Mouse (Mus musculus) T-helper 1 cell (primary cell): ENCODE data around the gene Abhd5.

ENCODE experiments used
- in situ Hi-C: fragments of 300-600 bp; cut with MboI, MseI; formaldehyde crosslinking; loops from one replicate; pipeline ENCODE4 v1.15.1; 2025; ENCODE audit warnings: high pct_unique_total_duplicates

Abhd5 gene

DNA sequence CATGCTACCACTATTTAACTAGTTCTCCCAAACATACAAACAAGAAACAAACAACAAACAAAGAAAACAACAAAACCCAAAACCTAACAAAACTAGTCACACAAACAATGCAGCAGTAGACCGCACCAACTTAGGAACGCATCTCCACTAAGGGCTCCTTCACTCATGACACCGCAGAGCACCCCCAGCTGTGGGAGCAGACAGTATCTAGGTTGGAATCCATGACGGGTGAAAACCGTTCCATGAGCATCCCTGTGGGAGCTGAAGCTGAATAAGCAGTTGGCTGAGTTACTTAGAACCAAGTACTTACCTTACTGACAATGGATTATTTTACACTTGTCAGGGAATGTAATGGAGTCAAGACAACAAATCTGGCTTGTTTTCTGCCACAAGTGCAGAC lies 5.3 kb upstream of the Abhd5 start:
- in situ Hi-C loops: no loop called here

DNA sequence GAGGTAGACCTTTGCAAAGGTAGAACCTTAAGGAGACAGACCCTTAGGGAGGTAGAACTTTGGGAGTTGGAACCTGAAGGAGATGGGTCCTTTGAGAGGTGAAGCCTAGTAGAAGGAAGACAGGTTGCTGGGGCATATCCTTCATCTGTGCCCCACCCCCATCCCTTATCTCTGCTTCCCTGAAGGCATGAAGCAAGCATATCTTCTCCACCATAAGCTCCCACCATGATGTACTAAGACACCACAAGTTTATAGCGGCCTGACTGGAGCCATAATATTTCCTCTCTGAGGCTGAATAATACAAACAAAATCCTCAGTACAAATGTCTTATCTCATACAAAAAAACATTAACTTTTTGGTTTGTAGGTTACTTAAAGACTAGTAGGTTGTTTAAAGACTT lies 3.5 kb upstream of the Abhd5 start:
- in situ Hi-C loops: no loop called here

- in situ Hi-C loops: no loop called here
These were observed 2.1 kb upstream of the Abhd5 start for GRCm38 (mm10) chr9:122349286-122349685.

GRCm38 (mm10) chr9:122350396-122351130 lies 845 bp upstream of the Abhd5 start:
- in situ Hi-C loops: no loop called here

DNA sequence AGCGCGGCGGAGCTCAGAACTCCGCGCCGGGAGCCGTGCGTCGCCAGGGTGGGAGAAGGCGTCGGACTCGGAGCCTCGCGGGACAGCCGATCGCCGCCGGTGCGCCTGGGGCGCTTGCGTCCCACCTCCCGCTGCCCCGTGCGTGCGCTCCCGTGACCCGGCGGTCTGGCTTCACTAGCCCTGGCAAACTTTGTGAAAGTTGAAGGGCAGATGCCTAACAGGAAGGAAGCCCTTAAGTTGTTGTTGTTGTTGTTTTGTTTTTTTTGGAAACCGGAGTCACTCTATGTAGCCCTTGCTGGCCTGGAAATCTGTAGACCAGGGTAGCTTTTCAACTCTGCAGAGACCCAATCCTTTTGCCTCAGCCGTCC lies 601 bp downstream of the Abhd5 start:
- in situ Hi-C loops: no loop called here

DNA sequence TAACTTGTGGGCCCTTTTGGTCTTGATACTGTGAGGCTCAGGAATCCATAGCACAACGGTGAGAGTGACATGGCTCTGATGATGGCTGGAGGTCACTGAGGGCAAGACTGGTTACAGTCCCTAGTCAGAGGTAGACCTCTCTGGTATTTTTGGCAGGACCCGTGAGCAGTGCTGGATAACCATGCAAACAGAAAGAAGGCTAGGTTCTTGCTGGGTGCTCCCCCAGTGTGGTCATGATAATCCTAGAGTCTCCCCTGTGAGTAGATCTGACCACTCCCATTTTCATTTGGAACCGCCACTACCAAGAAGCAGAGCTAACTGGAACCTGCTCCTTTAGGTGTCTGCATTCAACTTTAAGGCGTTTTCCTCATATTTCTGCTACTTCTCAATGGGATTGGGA lies 1.5 kb downstream of the Abhd5 start:
- in situ Hi-C loops: no loop called here

DNA sequence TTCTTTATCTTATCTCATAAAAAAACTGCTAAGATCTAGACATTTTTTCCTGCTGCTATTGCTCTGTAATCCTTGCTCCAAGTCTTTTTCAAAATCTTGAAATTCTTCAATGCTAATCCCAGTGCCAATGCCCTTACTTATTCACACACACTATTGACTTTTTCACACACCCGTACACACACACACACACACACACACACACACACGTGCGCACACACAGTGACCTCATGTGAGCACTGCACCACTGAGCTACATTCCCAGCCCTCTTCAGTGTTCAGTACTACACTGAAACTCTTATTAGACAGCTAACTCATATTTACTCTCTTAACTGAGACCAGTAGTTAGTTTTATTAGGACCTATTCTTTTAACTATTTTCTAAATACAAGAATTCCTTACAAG lies 2.8 kb downstream of the Abhd5 start:
- in situ Hi-C loops: no loop called here

GRCm38 (mm10) chr9:122357073-122357472 lies 5.7 kb downstream of the Abhd5 start:
- in situ Hi-C loops: no loop called here

GRCm38 (mm10) chr9:122357626-122358025 lies 6.2 kb downstream of the Abhd5 start:
- in situ Hi-C loops: no loop called here

DNA sequence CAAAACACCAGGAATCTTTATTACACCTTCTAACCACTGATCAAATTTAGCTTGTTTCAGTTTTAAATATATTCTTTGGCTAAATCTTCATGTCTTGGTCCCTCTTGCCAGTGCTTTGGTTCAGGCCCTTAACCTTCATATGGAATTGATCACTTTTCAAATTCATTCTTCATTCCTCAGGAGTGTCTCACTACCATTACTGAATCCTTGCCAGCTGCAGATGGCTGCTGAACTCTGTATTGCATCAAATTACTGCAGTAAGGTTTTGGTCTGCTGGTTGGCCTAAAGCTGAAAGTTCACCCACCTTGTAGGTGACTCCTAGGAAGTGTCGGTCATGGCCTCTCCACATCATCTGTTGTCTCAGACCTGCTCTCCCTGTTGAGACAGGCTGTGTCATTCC lies 12.8 kb downstream of the Abhd5 start:
- in situ Hi-C loops: no loop called here

- in situ Hi-C loops: no loop called here
These were observed 18.9 kb downstream of the Abhd5 start for GRCm38 (mm10) chr9:122370292-122370794.

- in situ Hi-C loops: no loop called here
These were observed 21.1 kb downstream of the Abhd5 start for GRCm38 (mm10) chr9:122372506-122372905.

DNA sequence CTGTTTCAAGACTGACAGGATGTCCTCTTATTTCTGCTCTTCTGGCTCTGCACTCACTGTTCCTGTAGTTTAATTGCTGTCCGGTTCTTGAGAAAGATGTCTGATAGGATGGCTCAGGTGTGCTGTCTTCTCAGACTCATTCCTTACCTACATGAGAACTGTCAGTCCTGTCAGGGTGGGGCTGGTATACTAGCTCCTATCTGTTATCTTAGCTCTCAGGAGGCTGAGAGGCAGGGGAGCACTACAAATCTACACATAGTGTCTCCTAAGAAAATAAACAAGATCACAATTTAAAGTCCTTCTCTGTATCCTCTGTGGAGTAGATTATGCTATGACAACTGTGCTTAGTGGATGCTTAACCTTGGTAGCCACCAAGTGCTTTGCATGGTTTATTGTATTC lies 21.6 kb downstream of the Abhd5 start:
- in situ Hi-C loops: no loop called here

- in situ Hi-C loops: no loop called here
These were observed 27.6 kb downstream of the Abhd5 start for GRCm38 (mm10) chr9:122378986-122379385.

DNA sequence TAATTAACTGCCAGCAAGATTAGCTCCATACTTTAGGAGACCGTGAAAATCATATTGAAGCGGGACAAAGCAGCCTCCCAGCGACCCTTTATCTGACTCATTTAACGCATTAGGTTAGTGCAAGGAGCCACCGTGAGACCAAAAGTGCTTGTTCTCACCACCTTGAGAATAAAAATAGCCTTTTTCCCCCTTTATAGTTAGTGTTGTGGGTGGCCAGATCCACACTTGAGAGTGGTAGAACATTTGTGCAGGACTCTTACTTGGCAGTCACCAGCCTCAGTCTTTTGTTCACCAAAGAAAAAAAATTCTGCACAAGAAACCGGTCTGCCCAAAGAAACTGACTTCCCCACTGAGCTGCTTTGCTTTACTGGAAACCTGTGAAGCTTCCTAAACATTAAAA lies 29.6 kb downstream of the Abhd5 start:
- in situ Hi-C loops: no loop called here

DNA sequence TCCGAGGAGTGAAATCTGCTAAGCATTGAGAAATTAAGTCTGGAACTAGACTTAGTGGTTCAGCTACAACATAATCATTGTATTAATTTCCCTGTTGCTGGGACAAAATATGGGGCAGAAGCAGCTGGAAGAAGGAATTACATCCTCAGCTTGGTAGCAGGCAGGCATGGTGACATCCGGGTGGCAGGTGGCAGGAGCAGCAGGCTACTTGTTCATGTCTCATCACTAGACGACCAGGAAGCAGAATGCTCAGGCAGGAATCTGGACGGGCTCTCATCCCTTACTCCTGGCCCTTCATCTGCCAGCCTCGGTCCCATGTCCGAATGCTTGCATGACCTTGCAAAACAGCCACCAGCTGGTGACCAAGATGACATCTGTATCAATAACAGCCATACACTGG lies 30.6 kb downstream of the Abhd5 start:
- in situ Hi-C loops: no loop called here

GRCm38 (mm10) chr9:122386015-122386414 lies 34.6 kb downstream of the Abhd5 start:
- in situ Hi-C loops: no loop called here

- in situ Hi-C loops: no loop called here
These were observed 38.0 kb downstream of the Abhd5 start for GRCm38 (mm10) chr9:122389287-122389920.

- in situ Hi-C loops: no loop called here
These were observed 44.4 kb downstream of the Abhd5 start for GRCm38 (mm10) chr9:122395816-122396215.

- in situ Hi-C loops: no loop called here
These were observed 45.7 kb downstream of the Abhd5 start for GRCm38 (mm10) chr9:122397156-122397555.

DNA sequence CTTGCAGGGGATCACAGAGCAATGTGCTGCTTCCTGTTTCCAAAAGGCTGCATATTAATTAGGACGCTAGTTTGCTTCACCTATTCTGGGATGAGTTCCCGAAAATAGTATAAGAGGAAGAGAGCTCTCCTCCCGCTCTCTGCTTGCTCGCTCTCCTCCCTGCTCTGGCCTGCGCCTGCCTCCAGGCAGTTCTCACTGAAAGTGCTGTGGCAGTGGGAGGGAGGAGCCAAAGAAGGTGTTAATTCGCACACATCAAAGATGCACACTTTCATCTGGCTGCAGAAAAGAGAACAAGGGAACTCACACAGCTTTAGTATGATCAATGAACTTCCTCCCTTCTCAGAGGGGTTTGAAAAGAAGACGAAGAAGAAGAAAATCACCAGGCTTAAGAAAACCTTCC lies 47.3 kb downstream of the Abhd5 start:
- in situ Hi-C loops: no loop called here

GRCm38 (mm10) chr9:122401239-122401638 lies 49.8 kb downstream of the Abhd5 start:
- in situ Hi-C loops: no loop called here

DNA sequence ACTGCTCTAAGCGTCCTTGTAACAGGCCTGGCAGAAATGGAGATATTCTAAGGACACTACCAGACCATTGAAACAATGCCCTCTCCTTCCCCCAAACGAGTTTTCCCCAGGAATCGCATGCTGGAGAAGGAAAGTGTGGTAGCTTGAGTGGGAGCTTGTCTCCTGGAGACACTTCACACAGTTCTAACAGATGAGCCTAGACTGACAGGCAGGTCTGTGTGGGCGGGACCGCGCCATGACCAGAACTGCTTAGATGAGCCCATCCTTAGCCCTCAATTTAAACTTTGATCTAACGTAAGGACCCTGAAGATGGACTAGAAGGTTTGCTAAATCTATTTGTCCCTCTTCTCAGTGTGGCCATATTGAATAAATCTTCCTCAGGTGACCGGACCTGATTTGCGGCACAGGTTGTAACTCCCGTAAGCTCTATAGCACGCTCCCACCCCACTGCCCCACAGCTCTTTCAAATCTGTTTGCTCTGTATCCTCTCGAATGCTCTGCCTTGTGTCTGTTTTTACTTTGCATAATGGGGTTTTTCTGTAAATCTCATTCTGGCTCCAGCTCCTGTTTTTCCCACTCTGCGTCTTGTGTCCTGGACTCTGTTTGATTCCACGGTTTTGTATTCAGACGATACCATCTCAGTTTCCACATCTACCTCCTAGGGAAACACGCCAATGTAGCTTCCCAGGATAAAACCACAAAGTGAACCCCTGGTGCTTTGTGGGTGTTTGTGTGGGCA lies 59.2 kb downstream of the Abhd5 start:
- in situ Hi-C loops: no loop called here
